Mouse (Mus musculus) heart, embryonic 12.5 days (tissue): Measurements from ENCODE around the gene Pxmp4. TPM values are rescaled to one million over a fixed set of nuclear protein-coding genes. Genes with fewer than 3 reads are reported as not detected.

ENCODE experiments used
- ATAC-seq: fragments of 200-750 bp; cut with Nextera tagmentation; 2 replicates; pipeline ENCODE4 v1.8.0; 2017; ENCODE audit warnings: moderate TSS enrichment, moderate library complexity; ENCODE audit not compliant: insufficient number of reproducible peaks, low FRiP score
- H3K27ac ChIP-seq: fragments of 300-500 bp; sonication (generic); 2 replicates; pipeline ENCODE4 v1.5.1; 2016; ENCODE audit warnings: mild to moderate bottlenecking, moderate library complexity; ENCODE audit not compliant: poor library complexity, severe bottlenecking
- H3K27me3 ChIP-seq: fragments of 300-500 bp; sonication (generic); replicated peaks from 2 replicates; pipeline ENCODE4 v1.6.1; 2016; ENCODE audit warnings: mild to moderate bottlenecking, moderate library complexity
- H3K36me3 ChIP-seq: fragments of 300-500 bp; sonication (generic); 2 replicates; pipeline ENCODE4 v1.6.1; 2016; ENCODE audit warnings: mild to moderate bottlenecking, moderate library complexity
- H3K4me1 ChIP-seq: fragments of 300-500 bp; sonication (generic); replicated peaks from 2 replicates; pipeline ENCODE4 v1.6.1; 2016; ENCODE audit warnings: mild to moderate bottlenecking
- H3K4me2 ChIP-seq: fragments of 300-500 bp; sonication (generic); 2 replicates; pipeline ENCODE4 v1.6.1; 2016; ENCODE audit warnings: mild to moderate bottlenecking, moderate library complexity
- H3K4me3 ChIP-seq: fragments of 300-500 bp; sonication (generic); 2 replicates; pipeline ENCODE4 v1.5.1; 2016; ENCODE audit warnings: mild to moderate bottlenecking
- H3K9ac ChIP-seq: fragments of 300-500 bp; sonication (generic); 2 replicates; pipeline ENCODE4 v1.6.1; 2016; ENCODE audit warnings: mild to moderate bottlenecking, moderate library complexity
- H3K9me3 ChIP-seq: fragments of 300-500 bp; sonication (generic); replicated peaks from 2 replicates; pipeline ENCODE4 v1.6.1; 2016; ENCODE audit warnings: mild to moderate bottlenecking, moderate library complexity
- WGBS: fragments of 180-500 bp; shearing (Covaris S2); methylation state at CpG from one replicate; pipeline ENCODE4 v1.1.7; 2016; 5-methylcytosine and 5-hydroxymethylcytosine counted together
- polyA plus RNA-seq: library from polyadenylated mRNA; unstranded; fragments of >200 nt; fragmentation: Nextera tagmentation; extraction: Ambion mirVana; gene quantifications from 2 replicates; pipeline ENCODE4 v1.2.1, GENCODE M21; 2016

The Pxmp4 gene
- polyA plus RNA-seq, 1 experiment from 2014 or later: 18.9 TPM

DNA sequence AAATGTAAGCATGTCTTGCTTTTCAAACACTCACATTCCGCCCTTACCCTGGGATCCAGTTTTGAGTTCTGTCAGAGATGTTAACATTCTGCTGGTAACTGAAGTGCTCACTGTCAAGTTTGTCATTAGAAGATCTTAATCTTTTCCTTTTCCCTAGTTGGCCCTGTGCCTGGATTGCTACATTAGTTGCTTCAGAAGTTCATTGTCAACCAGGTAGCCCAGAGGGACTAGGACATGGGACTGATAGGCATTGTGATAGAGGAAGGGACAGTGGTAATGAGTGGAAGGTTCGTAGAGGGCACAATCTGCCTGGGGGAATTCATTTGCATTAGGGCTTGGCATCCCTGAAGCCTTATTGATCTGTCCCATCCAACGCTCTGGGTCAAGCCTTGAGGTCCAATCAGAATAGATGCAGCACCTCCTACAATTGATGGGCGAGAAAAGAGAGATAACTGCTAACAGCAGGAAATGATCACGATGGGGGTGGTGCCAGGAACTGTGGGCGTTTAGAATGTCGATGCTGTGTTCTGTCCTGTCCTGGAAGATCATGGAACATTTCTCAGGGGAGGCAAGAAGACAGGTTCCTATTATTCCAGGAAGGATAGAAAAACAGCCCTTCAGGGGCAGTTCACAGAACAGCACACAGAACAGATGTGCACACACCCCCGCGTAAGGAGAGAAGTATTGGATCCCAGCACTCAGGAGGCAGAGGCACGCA is 5.7 kb upstream of the Pxmp4 start:
- no peak overlapping the region for H3K9ac ChIP-seq
- 58% methylated on average over 10 of the region's 10 CpGs for WGBS
- H3K9me3 ChIP-seq: no peaks in the 10 kb centered on the region
- H3K27me3 ChIP-seq: no peaks in the 10 kb centered on the region
- no peaks in the 10 kb centered on the region for H3K36me3 ChIP-seq
- no peak overlapping the region; the same call in 1 of the 2 replicates for H3K27ac ChIP-seq
- H3K4me2 ChIP-seq: no peak overlapping the region
- peaks cover 13% of the 10 kb centered on the region; the same call in 1 of the 2 replicates for H3K4me1 ChIP-seq
- no peak for ATAC-seq
- H3K4me3 ChIP-seq: no peak overlapping the region

DNA sequence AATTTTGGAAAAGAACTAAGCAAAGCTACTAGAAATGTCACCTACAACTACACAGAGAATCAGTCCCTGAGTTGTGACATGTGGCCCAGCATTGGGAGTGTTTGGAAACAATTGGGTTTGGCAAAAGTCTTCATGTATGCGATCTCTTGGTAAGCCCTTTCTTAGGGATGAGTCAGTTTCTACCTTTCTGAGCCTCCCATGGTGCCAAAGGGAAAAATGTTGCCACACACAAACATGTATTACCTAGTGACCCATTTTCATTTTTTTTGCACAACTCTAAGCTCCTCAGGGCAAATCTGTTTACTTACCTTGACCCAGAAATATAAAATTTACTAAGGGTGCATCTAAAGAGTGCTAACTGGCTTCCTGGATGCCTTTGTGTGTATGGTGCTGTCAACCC is 3.5 kb upstream of the Pxmp4 start:
- no peak overlapping the region for H3K4me3 ChIP-seq
- no peaks in the 10 kb centered on the region for H3K27me3 ChIP-seq
- H3K36me3 ChIP-seq: no peaks in the 10 kb centered on the region
- ATAC-seq: no peak
- 0 out of 2 replicates have a peak, but pooled peaks cover 12% of the 10 kb centered on the region for H3K4me1 ChIP-seq
- no peak overlapping the region for H3K4me2 ChIP-seq
- no peak overlapping the region for H3K27ac ChIP-seq
- WGBS: 71% methylated on average over 1 of the region's 1 CpGs
- H3K9ac ChIP-seq: no peak overlapping the region
- H3K9me3 ChIP-seq: no peaks in the 10 kb centered on the region

DNA sequence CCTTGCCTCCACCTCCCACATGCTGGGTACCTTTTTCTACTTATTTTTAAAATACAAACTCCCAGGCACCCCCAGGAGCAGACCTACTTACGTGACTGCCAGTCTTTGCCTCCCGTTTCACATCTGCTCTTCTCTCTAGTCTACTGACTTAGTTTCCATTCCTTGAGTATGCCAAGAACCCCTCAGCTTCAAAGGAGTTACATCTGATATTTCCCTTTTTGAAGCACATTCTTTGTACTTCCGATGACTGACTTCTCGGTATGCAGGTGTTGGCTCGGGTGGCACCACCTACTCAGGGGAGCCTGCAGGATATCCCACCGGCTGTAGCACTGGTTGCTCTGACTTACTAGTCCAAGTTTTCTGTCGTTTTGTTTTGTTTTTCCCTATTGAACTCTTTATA is 648 bp upstream of the Pxmp4 start:
- no peak overlapping the region for H3K27ac ChIP-seq
- 0 out of 2 replicates have a peak, but pooled peaks cover 13% of the 10 kb centered on the region for H3K4me1 ChIP-seq
- H3K4me2 ChIP-seq: peak overlapping the region; percentile 83
- H3K9ac ChIP-seq: no peak overlapping the region; the same call in 1 of the 2 replicates
- H3K27me3 ChIP-seq: no peaks in the 10 kb centered on the region
- H3K4me3 ChIP-seq: peak overlapping the region; percentile 86
- 35% methylated on average over 7 of the region's 7 CpGs for WGBS
- ATAC-seq: no peak
- H3K36me3 ChIP-seq: no peaks in the 10 kb centered on the region
- H3K9me3 ChIP-seq: no peaks in the 10 kb centered on the region

DNA sequence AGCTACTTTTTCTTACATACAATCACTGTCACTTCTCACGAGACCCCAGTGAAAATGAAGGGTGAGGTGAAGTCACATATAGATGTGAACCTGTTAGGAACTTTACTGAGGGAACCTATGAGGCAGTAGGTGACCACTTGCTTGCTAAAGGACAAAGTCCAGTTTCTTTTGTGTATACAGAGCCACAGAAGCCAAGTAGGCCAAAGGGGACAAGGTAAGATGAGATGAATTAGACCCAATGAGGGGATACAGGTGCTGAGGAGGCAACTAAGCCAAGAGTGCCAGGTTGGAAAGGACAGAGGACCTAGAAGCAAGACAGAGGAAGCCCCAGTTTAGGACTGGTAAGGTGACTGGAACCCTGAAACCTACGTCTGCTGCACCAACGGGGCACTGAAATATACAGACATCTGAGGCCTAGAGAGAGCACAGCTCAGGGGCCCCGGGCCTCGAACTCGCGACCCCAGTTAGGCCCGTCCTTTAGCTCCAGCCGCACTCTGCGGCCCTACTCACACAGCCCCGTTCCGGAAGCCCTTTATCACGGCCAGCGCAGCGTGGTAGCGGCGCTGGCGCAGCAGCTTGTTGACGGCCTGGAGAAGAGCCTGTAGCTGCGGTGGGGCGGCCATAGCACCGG is 386 bp downstream of the Pxmp4 start:
- peak overlapping the region; percentile 86 for H3K4me3 ChIP-seq
- H3K27ac ChIP-seq: peak overlapping the region; percentile 61; the same call in 1 of the 2 replicates
- no peaks in the 10 kb centered on the region for H3K9me3 ChIP-seq
- 0 out of 2 replicates have a peak, but pooled peaks cover 13% of the 10 kb centered on the region for H3K4me1 ChIP-seq
- ATAC-seq: no peak
- peak overlapping the region; percentile 86 for H3K9ac ChIP-seq
- H3K27me3 ChIP-seq: no peaks in the 10 kb centered on the region
- WGBS: 13% methylated on average over 22 of the region's 22 CpGs
- no peaks in the 10 kb centered on the region for H3K36me3 ChIP-seq
- H3K4me2 ChIP-seq: peak overlapping the region; percentile 83

- WGBS: 73% methylated on average over 3 of the region's 3 CpGs
- ATAC-seq: no peak
Observed at GRCm38 (mm10) chr2:154601324-154601723, 2.2 kb downstream of the Pxmp4 start.

DNA sequence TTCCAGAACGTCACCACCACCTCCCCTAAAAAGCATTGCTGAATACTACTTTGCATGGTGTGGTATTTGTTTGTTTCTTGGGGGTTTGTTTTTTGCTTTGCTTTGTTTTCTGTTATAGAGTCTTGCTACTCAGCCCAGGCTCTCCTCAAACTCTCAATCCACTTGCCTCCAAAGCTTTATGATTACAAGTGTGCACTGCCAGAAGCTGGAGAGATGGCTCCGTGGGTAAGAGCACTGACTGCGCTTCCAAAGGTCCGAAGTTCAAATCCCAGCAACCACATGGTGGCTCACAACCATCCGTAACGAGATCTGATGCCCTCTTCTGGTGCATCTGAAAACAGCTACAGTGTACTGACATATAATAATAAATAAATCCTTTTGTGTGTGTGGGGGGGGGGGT is 2.9 kb downstream of the Pxmp4 start:
- no peaks in the 10 kb centered on the region for H3K27me3 ChIP-seq
- no peak overlapping the region for H3K27ac ChIP-seq
- H3K36me3 ChIP-seq: peaks cover 3% of the 10 kb centered on the region; the same call in 1 of the 2 replicates

More at GRCm38 (mm10) chr2:154601324-154601723, 2.2 kb downstream of the Pxmp4 start:
- Histone ChIP-seq H3K4me3 (no peak overlapping the region), H3K4me1 (0 out of 2 replicates have a peak, but pooled peaks cover 13% of the 10 kb centered on the region), H3K36me3 (no peaks in the 10 kb centered on the region), H3K4me2 (no peak overlapping the region), H3K9me3 (no peaks in the 10 kb centered on the region), H3K9ac (no peak overlapping the region), H3K27me3 (no peaks in the 10 kb centered on the region), H3K27ac (no peak overlapping the region)

GRCm38 (mm10) chr2:154597399-154597798 is 6.1 kb downstream of the Pxmp4 start:
- H3K4me3 ChIP-seq: no peak overlapping the region
- H3K36me3 ChIP-seq: peaks cover 21% of the 10 kb centered on the region
- H3K9me3 ChIP-seq: peaks cover 6% of the 10 kb centered on the region
- 79% methylated on average over 3 of the region's 3 CpGs for WGBS
- H3K27me3 ChIP-seq: no peaks in the 10 kb centered on the region
- no peak overlapping the region for H3K27ac ChIP-seq
- H3K9ac ChIP-seq: no peak overlapping the region
- no peak overlapping the region for H3K4me2 ChIP-seq
- 0 out of 2 replicates have a peak, but pooled peaks cover 4% of the 10 kb centered on the region for H3K4me1 ChIP-seq
- no peak for ATAC-seq

More for the DNA sequence above, 2.9 kb downstream of the Pxmp4 start:
- no peak overlapping the region for H3K4me3 ChIP-seq
- no peak for ATAC-seq
- H3K4me1 ChIP-seq: 0 out of 2 replicates have a peak, but pooled peaks cover 13% of the 10 kb centered on the region
- H3K4me2 ChIP-seq: no peak overlapping the region
- H3K9me3 ChIP-seq: no peaks in the 10 kb centered on the region
- 65% methylated on average over 6 of the region's 6 CpGs for WGBS
- H3K9ac ChIP-seq: no peak overlapping the region

GRCm38 (mm10) chr2:154595775-154596174 is 7.7 kb downstream of the Pxmp4 start:
- ATAC-seq: no peak
- H3K4me2 ChIP-seq: no peak overlapping the region
- H3K4me1 ChIP-seq: 0 out of 2 replicates have a peak, but pooled peaks cover 3% of the 10 kb centered on the region
- WGBS: 80% methylated on average over 5 of the region's 5 CpGs
- H3K27ac ChIP-seq: no peak overlapping the region
- H3K36me3 ChIP-seq: peaks cover 21% of the 10 kb centered on the region
- H3K27me3 ChIP-seq: no peaks in the 10 kb centered on the region
- H3K9me3 ChIP-seq: peaks cover 6% of the 10 kb centered on the region
- no peak overlapping the region for H3K4me3 ChIP-seq
- H3K9ac ChIP-seq: no peak overlapping the region

DNA sequence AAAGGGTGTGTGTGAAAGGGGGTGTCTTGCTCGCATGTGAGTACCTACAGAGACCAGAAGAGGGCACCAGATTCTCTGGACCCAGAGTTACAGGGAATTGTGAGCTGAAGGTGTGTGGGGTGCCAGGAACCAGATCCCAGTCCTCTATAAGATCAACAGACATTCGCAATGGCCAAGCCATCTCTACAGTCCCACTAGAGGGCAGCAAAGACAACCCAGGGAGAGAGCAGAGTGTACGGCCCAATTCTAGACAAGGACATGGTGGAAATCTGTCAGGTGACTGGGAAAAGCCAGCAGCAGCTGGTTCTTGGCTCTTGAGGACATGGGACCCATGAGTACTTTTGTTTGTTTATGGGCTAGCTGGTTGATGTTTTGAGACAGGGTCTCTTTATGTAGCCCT is 10.5 kb downstream of the Pxmp4 start:
- WGBS: 68% methylated on average over 3 of the region's 3 CpGs
- Histone ChIP-seq H3K27me3 (no peaks in the 10 kb centered on the region), H3K4me2 (no peak overlapping the region)

GRCm38 (mm10) chr2:154591239-154591638 is 12.3 kb downstream of the Pxmp4 start:
- ATAC-seq: no peak
- H3K27ac ChIP-seq: no peak overlapping the region
- peaks cover 10% of the 10 kb centered on the region for H3K9me3 ChIP-seq
- H3K4me1 ChIP-seq: 0 out of 2 replicates have a peak, but pooled peaks cover 4% of the 10 kb centered on the region
- no peak overlapping the region for H3K4me2 ChIP-seq
- 93% methylated on average over 3 of the region's 3 CpGs for WGBS
- no peak overlapping the region for H3K9ac ChIP-seq
- H3K27me3 ChIP-seq: no peaks in the 10 kb centered on the region
- no peak overlapping the region for H3K4me3 ChIP-seq
- peaks cover 30% of the 10 kb centered on the region for H3K36me3 ChIP-seq

More for the DNA sequence above, 10.5 kb downstream of the Pxmp4 start:
- peaks cover 6% of the 10 kb centered on the region for H3K9me3 ChIP-seq
- H3K36me3 ChIP-seq: peaks cover 21% of the 10 kb centered on the region
- H3K27ac ChIP-seq: no peak overlapping the region
- 0 out of 2 replicates have a peak, but pooled peaks cover 4% of the 10 kb centered on the region for H3K4me1 ChIP-seq
- no peak for ATAC-seq
- no peak overlapping the region for H3K9ac ChIP-seq
- H3K4me3 ChIP-seq: no peak overlapping the region

DNA sequence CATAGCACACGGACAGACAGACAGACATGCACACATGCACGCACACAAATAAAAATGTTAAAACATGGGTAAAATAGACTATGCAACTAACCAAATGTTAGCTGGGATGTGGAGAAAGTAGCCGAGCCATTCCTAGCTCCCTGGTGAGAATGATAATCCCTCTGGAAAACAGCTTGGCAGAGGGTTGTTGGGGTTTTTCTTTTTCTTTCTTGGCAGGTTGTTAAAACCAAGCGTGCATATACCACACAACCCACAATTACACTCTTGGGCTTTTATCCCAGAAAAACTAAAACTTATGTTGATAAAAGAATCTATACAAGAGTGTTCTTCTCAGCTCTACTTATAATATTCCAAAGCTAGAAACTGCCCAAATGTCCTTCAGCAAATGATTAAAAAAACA is 14.5 kb downstream of the Pxmp4 start:
- Histone ChIP-seq H3K36me3 (peaks cover 19% of the 10 kb centered on the region), H3K27ac (no peak overlapping the region), H3K9me3 (peaks cover 10% of the 10 kb centered on the region), H3K9ac (no peak overlapping the region), H3K27me3 (no peaks in the 10 kb centered on the region), H3K4me3 (no peak overlapping the region), H3K4me2 (no peak overlapping the region), H3K4me1 (peaks cover 18% of the 10 kb centered on the region)
- WGBS: 81% methylated on average over 4 of the region's 4 CpGs
- ATAC-seq: no peak
